Mouse (Mus musculus): ENCODE data around the gene Lmcd1. TPM values are rescaled to one million over a fixed set of nuclear protein-coding genes. Genes with fewer than 3 reads are reported as not detected.

Lmcd1 gene
- polyA plus RNA-seq, 1 experiment = not detected

GRCm38 (mm10) chr6:112261089-112261488, 12.5 kb upstream of the Lmcd1 start:
- Histone ChIP-seq H3K4me1 (ENCODE audit: control insufficient read depth, insufficient read depth, low read length) (no peaks in the 10 kb centered on the region), H3K27ac (ENCODE audit: insufficient read depth, low read depth, low read length) (no peak overlapping the region), H3K4me3 (ENCODE audit: insufficient read depth, low read length) (no peak overlapping the region)
- no peak for TF ChIP-seq POLR2A (IDR thresholded peaks at IDR 0.05; ENCODE audit: borderline replicate concordance, low read depth, low read length)
- no peak for TF ChIP-seq CTCF (IDR thresholded peaks at IDR 0.05; ENCODE audit: low read depth, low read length)

GRCm38 (mm10) chr6:112264321-112264720, 9.2 kb upstream of the Lmcd1 start:
- Histone ChIP-seq H3K4me1 (ENCODE audit: control insufficient read depth, insufficient read depth, low read length) (no peaks in the 10 kb centered on the region), H3K4me3 (ENCODE audit: insufficient read depth, low read length) (no peak overlapping the region), H3K27ac (ENCODE audit: insufficient read depth, low read depth, low read length) (no peak overlapping the region)
- no peak for TF ChIP-seq CTCF (IDR thresholded peaks at IDR 0.05; ENCODE audit: low read depth, low read length)
- no peak for TF ChIP-seq POLR2A (IDR thresholded peaks at IDR 0.05; ENCODE audit: borderline replicate concordance, low read depth, low read length)

- TF ChIP-seq POLR2A (IDR thresholded peaks at IDR 0.05; ENCODE audit: borderline replicate concordance, low read depth, low read length) = no peak
- no peak for TF ChIP-seq CTCF (IDR thresholded peaks at IDR 0.05; ENCODE audit: low read depth, low read length)
- Histone ChIP-seq H3K27ac (ENCODE audit: insufficient read depth, low read depth, low read length) (no peak overlapping the region), H3K4me3 (ENCODE audit: insufficient read depth, low read length) (no peak overlapping the region), H3K4me1 (ENCODE audit: control insufficient read depth, insufficient read depth, low read length) (no peaks in the 10 kb centered on the region)
These were observed 6.9 kb upstream of the Lmcd1 start for GRCm38 (mm10) chr6:112266631-112267030.

GRCm38 (mm10) chr6:112267661-112268357, 5.7 kb upstream of the Lmcd1 start:
- Histone ChIP-seq H3K4me3 (ENCODE audit: insufficient read depth, low read length) (no peak overlapping the region), H3K27ac (ENCODE audit: insufficient read depth, low read depth, low read length) (no peak overlapping the region), H3K4me1 (ENCODE audit: control insufficient read depth, insufficient read depth, low read length) (no peaks in the 10 kb centered on the region)
- TF ChIP-seq POLR2A (IDR thresholded peaks at IDR 0.05; ENCODE audit: borderline replicate concordance, low read depth, low read length) (no peak), CTCF (IDR thresholded peaks at IDR 0.05; ENCODE audit: low read depth, low read length) (no peak)

- Histone ChIP-seq H3K4me3 (ENCODE audit: insufficient read depth, low read length) (no peak overlapping the region), H3K27ac (ENCODE audit: insufficient read depth, low read depth, low read length) (no peak overlapping the region), H3K4me1 (ENCODE audit: control insufficient read depth, insufficient read depth, low read length) (no peaks in the 10 kb centered on the region)
- TF ChIP-seq CTCF (IDR thresholded peaks at IDR 0.05; ENCODE audit: low read depth, low read length) = no peak
- no peak for TF ChIP-seq POLR2A (IDR thresholded peaks at IDR 0.05; ENCODE audit: borderline replicate concordance, low read depth, low read length)
These were observed 900 bp downstream of the Lmcd1 start for GRCm38 (mm10) chr6:112274261-112275055.

- Histone ChIP-seq H3K4me1 (ENCODE audit: control insufficient read depth, insufficient read depth, low read length) (no peaks in the 10 kb centered on the region), H3K4me3 (ENCODE audit: insufficient read depth, low read length) (no peak overlapping the region)
- no peak for TF ChIP-seq POLR2A (IDR thresholded peaks at IDR 0.05; ENCODE audit: borderline replicate concordance, low read depth, low read length)
- no peak for TF ChIP-seq CTCF (IDR thresholded peaks at IDR 0.05; ENCODE audit: low read depth, low read length)
These were observed 2.2 kb downstream of the Lmcd1 start for GRCm38 (mm10) chr6:112275731-112276245.

GRCm38 (mm10) chr6:112278805-112279204, 5.2 kb downstream of the Lmcd1 start:
- no peak overlapping the region for H3K27ac ChIP-seq (ENCODE audit: insufficient read depth, low read depth, low read length)
- H3K4me3 ChIP-seq (ENCODE audit: insufficient read depth, low read length) = no peak overlapping the region
- H3K4me1 ChIP-seq (ENCODE audit: control insufficient read depth, insufficient read depth, low read length) = no peaks in the 10 kb centered on the region
- TF ChIP-seq CTCF (IDR thresholded peaks at IDR 0.05; ENCODE audit: low read depth, low read length) = no peak
- no peak for TF ChIP-seq POLR2A (IDR thresholded peaks at IDR 0.05; ENCODE audit: borderline replicate concordance, low read depth, low read length)

More at GRCm38 (mm10) chr6:112275731-112276245, 2.2 kb downstream of the Lmcd1 start:
- no peak overlapping the region for H3K27ac ChIP-seq (ENCODE audit: insufficient read depth, low read depth, low read length)

- no peaks in the 10 kb centered on the region for H3K4me1 ChIP-seq (ENCODE audit: control insufficient read depth, insufficient read depth, low read length)
- TF ChIP-seq POLR2A (IDR thresholded peaks at IDR 0.05; ENCODE audit: borderline replicate concordance, low read depth, low read length) (no peak), CTCF (IDR thresholded peaks at IDR 0.05; ENCODE audit: low read depth, low read length) (no peak)
- H3K27ac ChIP-seq (ENCODE audit: insufficient read depth, low read depth, low read length) = no peak overlapping the region
- no peak overlapping the region for H3K4me3 ChIP-seq (ENCODE audit: insufficient read depth, low read length)
These were observed 6.6 kb downstream of the Lmcd1 start for GRCm38 (mm10) chr6:112280161-112280560.

- no peaks in the 10 kb centered on the region for H3K4me1 ChIP-seq (ENCODE audit: control insufficient read depth, insufficient read depth, low read length)
- H3K27ac ChIP-seq (ENCODE audit: insufficient read depth, low read depth, low read length) = no peak overlapping the region
- no peak overlapping the region for H3K4me3 ChIP-seq (ENCODE audit: insufficient read depth, low read length)
- TF ChIP-seq CTCF (IDR thresholded peaks at IDR 0.05; ENCODE audit: low read depth, low read length) = no peak
- no peak for TF ChIP-seq POLR2A (IDR thresholded peaks at IDR 0.05; ENCODE audit: borderline replicate concordance, low read depth, low read length)
These were observed 7.4 kb downstream of the Lmcd1 start for GRCm38 (mm10) chr6:112280945-112281344.

- H3K4me3 ChIP-seq (ENCODE audit: insufficient read depth, low read length) = no peak overlapping the region
- TF ChIP-seq CTCF (IDR thresholded peaks at IDR 0.05; ENCODE audit: low read depth, low read length) (no peak), POLR2A (IDR thresholded peaks at IDR 0.05; ENCODE audit: borderline replicate concordance, low read depth, low read length) (no peak)
- H3K27ac ChIP-seq (ENCODE audit: insufficient read depth, low read depth, low read length) = no peak overlapping the region
- no peaks in the 10 kb centered on the region for H3K4me1 ChIP-seq (ENCODE audit: control insufficient read depth, insufficient read depth, low read length)
These were observed 8.4 kb downstream of the Lmcd1 start for GRCm38 (mm10) chr6:112281935-112282334.
